Mouse (Mus musculus): Measurements from ENCODE around the gene Rbks.

- no peak for TF ChIP-seq POLR2A (IDR thresholded peaks at IDR 0.05; ENCODE audit: insufficient read depth, low read length)
- no peak for TF ChIP-seq CTCF (IDR thresholded peaks at IDR 0.05; ENCODE audit: low read depth, low read length)
Observed at GRCm38 (mm10) chr5:31628555-31628954, 68.9 kb downstream of the Rbks start.

Measured in ES-Bruce4 (cell line).